Mouse (Mus musculus) heart, postnatal 14 days (tissue): ENCODE data around the gene Tubgcp4. TPM values are rescaled to one million over a fixed set of nuclear protein-coding genes. Genes with fewer than 3 reads are reported as not detected.

ENCODE experiments used
- DNase-seq, 2 experiments: peaks; one replicate each; pipeline ENCODE4 v3.0.0; 2021 to 2022
- intact Hi-C: fragments of 180-260 bp; cut with DNase I; formaldehyde crosslinking; loops from one replicate; pipeline ENCODE4 v1.15.1; 2025
- total RNA-seq, 2 experiments: library from RNA; stranded (reverse); gene quantifications; 2 replicates each; pipeline ENCODE4 v1.2.3; 2021

Gene Tubgcp4
- total RNA-seq, 2 experiments from 2014 or later, result 15.5 to 16.1 TPM

GRCm38 (mm10) chr2:121188530-121188929, 18.1 kb downstream of the Tubgcp4 start:
- intact Hi-C loops, result no loop called here
- no peak for DNase-seq

DNA sequence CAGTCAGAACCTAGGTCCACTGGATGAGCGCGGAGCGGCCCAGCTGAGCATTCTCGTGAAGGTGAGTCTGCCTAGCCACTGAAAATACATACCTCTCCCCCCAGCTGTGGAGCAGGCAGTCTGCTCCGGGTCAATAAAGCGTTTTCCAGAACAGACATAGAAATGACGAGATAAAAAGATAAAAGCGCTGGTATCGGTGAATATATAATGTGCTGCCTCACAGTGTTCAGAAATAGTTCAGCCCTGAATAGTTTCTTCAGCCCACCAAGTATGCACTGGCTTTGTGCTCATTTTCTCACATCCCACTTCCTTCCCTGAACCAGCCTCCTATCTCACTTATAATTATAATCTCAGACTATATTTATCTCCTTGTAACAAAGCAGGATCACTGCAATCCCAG, 25.0 kb downstream of the Tubgcp4 start:
- no peak for DNase-seq
- intact Hi-C loops, result no loop called here

DNA sequence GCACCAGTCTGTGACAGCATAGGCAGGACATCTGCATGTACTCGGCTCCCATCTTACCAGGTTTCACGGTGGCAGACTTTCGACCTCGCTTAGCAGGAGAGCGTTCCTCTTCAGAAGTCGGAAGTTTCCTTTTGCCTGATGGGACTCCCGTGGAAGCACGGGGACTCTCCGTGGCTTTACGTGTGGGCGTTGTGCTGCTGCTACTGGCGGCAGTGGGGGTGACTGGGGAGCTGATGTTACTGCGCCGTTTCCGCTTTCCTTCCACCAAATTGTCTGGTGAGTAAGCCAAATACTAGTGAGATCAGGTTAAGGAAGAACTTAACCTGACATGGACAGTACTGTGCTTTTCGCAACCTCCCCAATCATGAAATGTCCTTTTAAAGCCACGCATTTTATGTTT, 33.8 kb downstream of the Tubgcp4 start:
- DNase-seq, result no peak
- intact Hi-C loops, result no loop called here

DNA sequence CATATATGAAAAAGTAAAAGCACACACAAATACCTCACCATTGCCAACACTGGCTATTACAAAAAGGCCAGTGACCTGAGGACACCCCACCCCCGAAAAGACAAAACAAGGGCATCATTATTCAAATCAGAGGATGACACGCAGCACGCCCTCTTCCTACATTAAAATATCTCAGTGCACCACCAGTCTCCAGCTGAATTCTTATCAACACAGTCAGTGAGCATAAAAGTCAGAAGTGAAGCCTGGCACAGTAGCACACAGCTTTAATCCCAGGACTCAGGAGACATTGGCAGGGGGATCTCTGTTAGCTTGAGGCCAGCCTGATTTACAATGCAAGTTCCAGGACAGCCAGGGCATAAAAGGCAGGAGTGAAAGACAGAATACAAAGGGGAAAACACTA, 36.1 kb downstream of the Tubgcp4 start:
- intact Hi-C loops, result no loop called here
- no peak for DNase-seq

- intact Hi-C loops, result no loop called here
- DNase-seq, result peak; percentile 7 to 14
These were observed 44.0 kb downstream of the Tubgcp4 start for GRCm38 (mm10) chr2:121214491-121214890.

GRCm38 (mm10) chr2:121219177-121219576, 48.7 kb downstream of the Tubgcp4 start:
- no peak for DNase-seq
- intact Hi-C loops, result no loop called here

- intact Hi-C loops, result no loop called here
- no peak for DNase-seq
These were observed 49.5 kb downstream of the Tubgcp4 start for GRCm38 (mm10) chr2:121219994-121220393.

DNA sequence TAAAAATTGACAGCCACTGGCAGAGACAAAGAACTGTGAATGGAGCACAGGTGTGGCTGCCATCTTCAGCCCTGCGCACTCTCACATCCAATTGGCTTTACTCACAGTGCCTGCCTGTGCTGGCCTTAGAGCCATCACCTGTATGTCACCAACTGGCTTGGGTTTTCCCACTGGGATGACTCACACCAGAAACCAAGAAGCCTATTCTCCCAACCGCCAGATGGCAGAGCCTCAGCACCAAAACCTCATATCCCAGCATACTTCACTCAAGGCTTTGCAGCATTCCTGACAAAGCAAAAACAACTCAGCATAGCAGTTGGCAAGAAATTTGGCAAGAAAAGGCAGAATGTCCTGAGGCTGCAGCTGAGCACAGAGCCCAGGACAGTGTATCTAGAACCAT, 52.6 kb downstream of the Tubgcp4 start:
- intact Hi-C loops, result no loop called here
- no peak for DNase-seq

- no peak for DNase-seq
- intact Hi-C loops, result no loop called here
These were observed 57.7 kb downstream of the Tubgcp4 start for GRCm38 (mm10) chr2:121228135-121228534.

- no peak for DNase-seq
- intact Hi-C loops, result no loop called here
These were observed 65.1 kb downstream of the Tubgcp4 start for GRCm38 (mm10) chr2:121235460-121236072.

DNA sequence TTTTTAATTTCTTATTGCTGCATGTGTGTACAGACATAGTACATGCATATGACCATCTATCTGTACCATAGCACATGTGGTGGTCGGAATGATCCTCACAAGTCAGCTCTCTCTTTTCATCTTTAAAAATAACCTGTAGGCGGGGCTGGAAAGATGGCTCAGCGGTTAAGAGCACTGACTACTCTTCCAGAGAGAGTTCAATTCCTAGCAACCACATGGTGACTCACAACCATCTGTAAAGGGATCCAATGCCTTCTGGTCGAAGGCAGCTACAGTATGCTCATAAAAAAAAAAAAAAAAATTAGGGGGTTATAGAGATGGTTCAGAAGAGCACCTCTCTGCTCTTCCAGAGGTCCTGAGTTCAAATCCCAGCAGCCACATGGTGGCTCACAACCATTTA, 69.0 kb downstream of the Tubgcp4 start:
- DNase-seq, result no peak
- intact Hi-C loops, result no loop called here

GRCm38 (mm10) chr2:121244099-121244498, 73.6 kb downstream of the Tubgcp4 start:
- no peak for DNase-seq
- intact Hi-C loops, result no loop called here

Other genes with a start within 250 kb of the Tubgcp4 start
- gene Ubr1, start 199.9 kb upstream of the Tubgcp4 start, total RNA-seq, result 10 to 100 TPM; 23.6 to 25.2 TPM
- 1 to 10 TPM; 2.7 to 3.1 TPM for gene Tmem62, start 193.6 kb upstream of the Tubgcp4 start, total RNA-seq
- gene Ccndbp1, start 162.3 kb upstream of the Tubgcp4 start, total RNA-seq, result 10 to 100 TPM; 37.3 to 40.9 TPM
- gene Epb42, start 133.6 kb upstream of the Tubgcp4 start, total RNA-seq, result 1 to 10 TPM; 1.1 to 1.3 TPM
- not detected for gene Tgm5, start 84.8 kb upstream of the Tubgcp4 start, total RNA-seq
- gene Tgm7, start 60.9 kb upstream of the Tubgcp4 start, total RNA-seq, result not detected
- 10 to 100 TPM; 10.5 to 11.7 TPM for gene Adal, start 30.2 kb upstream of the Tubgcp4 start, total RNA-seq
- 1 to 10 TPM; 8.8 to 9.2 TPM for gene Lcmt2, start 30.0 kb upstream of the Tubgcp4 start, total RNA-seq
- gene Zscan29, start 471 bp downstream of the Tubgcp4 start, total RNA-seq, result 1 to 10 TPM; 7.6 to 8.5 TPM
- gene Trp53bp1, start 100.8 kb downstream of the Tubgcp4 start, total RNA-seq, result 10 to 100 TPM; 32.5 to 41.3 TPM
- 1 to 10 TPM; 7.6 to 8.7 TPM for gene Map1a, start 118.9 kb downstream of the Tubgcp4 start, total RNA-seq
- 10 to 100 TPM; 27.2 to 31.4 TPM for gene Ppip5k1, start 184.7 kb downstream of the Tubgcp4 start, total RNA-seq
- gene Ckmt1, start 187.1 kb downstream of the Tubgcp4 start, total RNA-seq, result 1 to 10 TPM; 1.3 to 1.6 TPM
- gene Strc, start 216.5 kb downstream of the Tubgcp4 start, total RNA-seq, result not detected
- 100 to 1,000 TPM; 115 to 150 TPM for gene Pdia3, start 243.1 kb downstream of the Tubgcp4 start, total RNA-seq
- 1 to 10 TPM; 3.2 to 3.9 TPM for gene Catsper2, start 243.1 kb downstream of the Tubgcp4 start, total RNA-seq